Mouse (Mus musculus) testis, adult 2 months (tissue): ENCODE measurements around the gene Hist1h4a.

Experiments used
- CTCF ChIP-seq: fragments of 200-500 bp; IDR thresholded peaks from 2 replicates; pipeline ENCODE4 v1.5.1; 2012; ENCODE audit warnings: low read depth, mild to moderate bottlenecking, inconsistent platforms, low read length, moderate library complexity; ENCODE audit not compliant: control insufficient read depth, insufficient read depth, insufficient replicate concordance
- POLR2A ChIP-seq: fragments of 200-500 bp; IDR thresholded peaks from 2 replicates; pipeline ENCODE4 v1.6.1; 2012; ENCODE audit warnings: low read depth, mild to moderate bottlenecking, inconsistent platforms, low read length, moderate library complexity; ENCODE audit not compliant: control insufficient read depth

- TF ChIP-seq CTCF (no peak), POLR2A (no peak)
These were observed 23.0 kb downstream of the Hist1h4a start for GRCm38 (mm10) chr13:23738041-23738440.
